Mouse (Mus musculus) thymus, adult 2 months (tissue): Measurements from ENCODE around the gene Zc3h4.

Experiments used
- CTCF ChIP-seq: fragments of 200-500 bp; IDR thresholded peaks from 2 replicates; pipeline ENCODE4 v1.5.1; 2012; ENCODE audit warnings: mild to moderate bottlenecking, control low read depth, low read length, moderate library complexity, borderline replicate concordance; ENCODE audit not compliant: control insufficient read depth, poor library complexity, insufficient read depth; ENCODE audit errors: extremely low read depth
- POLR2A ChIP-seq: fragments of 200-500 bp; IDR thresholded peaks from 2 replicates; pipeline ENCODE4 v1.6.1; 2012; ENCODE audit warnings: mild to moderate bottlenecking, low read length, control low read depth, moderate library complexity; ENCODE audit not compliant: control insufficient read depth, poor library complexity, insufficient read depth; ENCODE audit errors: extremely low read depth

GRCm38 (mm10) chr7:16433352-16433971 lies 32.8 kb downstream of the Zc3h4 start:
- no peak for TF ChIP-seq POLR2A
- TF ChIP-seq CTCF, result no peak
